Mouse (Mus musculus) midbrain, embryonic 14.5 days (tissue): Measurements from ENCODE around the gene Cyp27b1. TPM values are rescaled to one million over a fixed set of nuclear protein-coding genes. Genes with fewer than 3 reads are reported as not detected.

Experiments
- ATAC-seq: fragments of 200-750 bp; cut with Nextera tagmentation; 2 replicates; pipeline ENCODE4 v1.8.0; 2017; ENCODE audit warnings: moderate number of reproducible peaks, moderate library complexity; ENCODE audit not compliant: low FRiP score, low TSS enrichment
- DNase-seq: peaks from one replicate; pipeline ENCODE4 v3.0.0-alpha.2; 2015
- H3K27ac ChIP-seq: fragments of 300-500 bp; sonication (generic); replicated peaks from 2 replicates; pipeline ENCODE4 v1.5.1; 2014; ENCODE audit warnings: mild to moderate bottlenecking, low read depth, low read length, moderate library complexity
- H3K27me3 ChIP-seq: fragments of 300-500 bp; sonication (generic); 2 replicates; pipeline ENCODE4 v1.6.1; 2014; ENCODE audit warnings: low read length, control low read depth, mixed read lengths; ENCODE audit not compliant: control insufficient read depth, insufficient read depth
- H3K36me3 ChIP-seq: fragments of 300-500 bp; sonication (generic); 2 replicates; pipeline ENCODE4 v1.6.1; 2014; ENCODE audit warnings: low read length, control low read depth; ENCODE audit not compliant: control insufficient read depth, insufficient read depth
- H3K4me1 ChIP-seq: fragments of 300-500 bp; sonication (generic); 2 replicates; pipeline ENCODE4 v1.6.1; 2014; ENCODE audit warnings: mild to moderate bottlenecking, antibody characterized with exemption, low read length, control low read depth; ENCODE audit not compliant: control insufficient read depth, insufficient read depth
- H3K4me2 ChIP-seq: fragments of 300-500 bp; sonication (generic); 2 replicates; pipeline ENCODE4 v1.6.1; 2014; ENCODE audit warnings: mild to moderate bottlenecking, low read length, moderate library complexity
- H3K4me3 ChIP-seq: fragments of 300-500 bp; sonication (generic); replicated peaks from 2 replicates; pipeline ENCODE4 v1.5.1; 2014; ENCODE audit warnings: low read depth, low read length
- H3K9ac ChIP-seq: fragments of 300-500 bp; sonication (generic); replicated peaks from 2 replicates; pipeline ENCODE4 v1.6.1; 2014; ENCODE audit warnings: mild to moderate bottlenecking, low read length, moderate library complexity
- H3K9me3 ChIP-seq: fragments of 300-500 bp; sonication (generic); 2 replicates; pipeline ENCODE4 v1.6.1; 2016; ENCODE audit warnings: low read length, control low read depth, mixed read lengths; ENCODE audit not compliant: control insufficient read depth
- WGBS: fragments of 180-500 bp; shearing (Covaris S2); extraction: QIAGEN DNeasy Blood & Tissue Kit; methylation state at CpG from one replicate; pipeline ENCODE4 v1.1.7; 2014; 5-methylcytosine and 5-hydroxymethylcytosine counted together
- polyA plus RNA-seq: library from polyadenylated mRNA; unstranded; fragments of >200 nt; fragmentation: Nextera tagmentation; extraction: Ambion mirVana; gene quantifications from 2 replicates; pipeline ENCODE4 v1.2.1, GENCODE M21; 2014

The Cyp27b1 gene
- polyA plus RNA-seq, 1 experiment from 2014 or later = not detected

- Histone ChIP-seq H3K27me3 (peaks cover 1% of the 10 kb centered on the region), H3K9ac (peak overlapping the region; percentile 24; the same call in 1 of the 2 replicates), H3K36me3 (no peaks in the 10 kb centered on the region), H3K4me2 (peak overlapping the region; percentile 77), H3K4me1 (peaks cover 3% of the 10 kb centered on the region; the same call in 1 of the 2 replicates), H3K27ac (no peak overlapping the region), H3K9me3 (no peaks in the 10 kb centered on the region), H3K4me3 (peak overlapping the region; percentile 65)
- ATAC-seq (no peak), DNase-seq (no peak)
- 18% methylated on average over 5 of the region's 5 CpGs for WGBS
These were observed 5.5 kb upstream of the Cyp27b1 start for GRCm38 (mm10) chr10:127042468-127043115.

DNA sequence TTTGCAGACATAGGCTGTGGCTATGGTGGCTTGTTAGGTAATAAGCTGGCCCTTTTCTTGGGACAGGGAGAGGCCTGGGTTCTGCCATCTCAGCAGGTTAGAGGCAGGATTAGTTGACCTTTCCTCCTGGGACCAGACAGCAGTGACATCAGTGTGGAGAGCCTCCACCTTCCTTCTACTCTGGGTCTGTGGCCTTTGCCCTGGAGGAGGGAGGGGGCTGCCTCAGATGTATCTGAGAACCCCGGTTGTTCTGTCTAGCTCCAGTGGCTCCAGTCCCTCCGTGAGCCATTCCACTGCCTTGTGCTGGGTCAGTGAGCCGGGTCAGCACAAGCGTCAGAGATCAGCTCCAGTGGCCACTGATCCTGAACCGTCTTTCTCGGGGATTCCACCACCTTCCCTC lies 4.9 kb upstream of the Cyp27b1 start:
- Histone ChIP-seq H3K9ac (no peak overlapping the region), H3K27me3 (peaks cover 7% of the 10 kb centered on the region), H3K9me3 (no peaks in the 10 kb centered on the region), H3K4me1 (peaks cover 3% of the 10 kb centered on the region; the same call in 1 of the 2 replicates), H3K4me2 (no peak overlapping the region), H3K36me3 (no peaks in the 10 kb centered on the region), H3K4me3 (no peak overlapping the region), H3K27ac (no peak overlapping the region)
- ATAC-seq (no peak), DNase-seq (no peak)
- 41% methylated on average over 6 of the region's 6 CpGs for WGBS

GRCm38 (mm10) chr10:127048608-127049394 lies 751 bp downstream of the Cyp27b1 start:
- DNase-seq (no peak), ATAC-seq (no peak)
- Histone ChIP-seq H3K9ac (no peak overlapping the region), H3K9me3 (no peaks in the 10 kb centered on the region), H3K4me3 (no peak overlapping the region), H3K4me2 (no peak overlapping the region), H3K27ac (no peak overlapping the region), H3K36me3 (peaks cover 10% of the 10 kb centered on the region), H3K27me3 (peaks cover 41% of the 10 kb centered on the region), H3K4me1 (no peaks in the 10 kb centered on the region)
- WGBS = 4% methylated on average over 35 of the region's 35 CpGs

- no peak overlapping the region for H3K9ac ChIP-seq
- ATAC-seq (no peak), DNase-seq (no peak)
- no peaks in the 10 kb centered on the region for H3K9me3 ChIP-seq
- no peak overlapping the region for H3K4me2 ChIP-seq
- H3K4me3 ChIP-seq = no peak overlapping the region
- WGBS = 3% methylated on average over 29 of the region's 29 CpGs
- H3K27ac ChIP-seq = no peak overlapping the region
- H3K4me1 ChIP-seq = no peaks in the 10 kb centered on the region
- H3K36me3 ChIP-seq = peaks cover 18% of the 10 kb centered on the region
- peaks cover 41% of the 10 kb centered on the region for H3K27me3 ChIP-seq
These were observed 1.5 kb downstream of the Cyp27b1 start for GRCm38 (mm10) chr10:127049395-127050118.

GRCm38 (mm10) chr10:127050119-127050474 lies 2.0 kb downstream of the Cyp27b1 start:
- ATAC-seq = peak; percentile 28; the same call in 1 of the 2 replicates
- WGBS = 22% methylated on average over 10 of the region's 10 CpGs

DNA sequence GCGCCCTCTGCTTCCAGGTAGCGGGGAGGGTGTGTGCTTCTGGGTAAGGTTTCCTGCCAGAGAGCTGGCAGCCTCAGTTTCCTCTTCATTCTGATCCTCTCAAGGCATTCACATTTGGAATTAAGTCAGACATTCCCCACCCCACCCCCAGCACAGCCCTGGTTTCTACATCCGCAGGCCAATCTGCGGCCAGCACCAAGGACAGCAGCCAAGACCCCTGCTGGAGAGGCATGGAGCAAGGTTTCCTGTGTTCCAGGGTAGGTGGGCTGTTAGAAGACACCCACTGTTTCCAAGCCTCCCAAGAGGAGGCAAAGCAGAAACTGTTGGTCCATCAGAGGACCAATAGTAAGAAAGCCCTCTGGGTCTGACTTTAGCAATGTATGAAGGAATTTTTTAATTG lies 6.6 kb downstream of the Cyp27b1 start:
- ATAC-seq (no peak), DNase-seq (no peak)
- WGBS = 75% methylated on average over 4 of the region's 4 CpGs
- Histone ChIP-seq H3K9ac (no peak overlapping the region), H3K36me3 (peaks cover 52% of the 10 kb centered on the region), H3K9me3 (no peaks in the 10 kb centered on the region), H3K4me2 (no peak overlapping the region), H3K27me3 (peaks cover 19% of the 10 kb centered on the region), H3K4me3 (no peak overlapping the region), H3K27ac (no peak overlapping the region), H3K4me1 (peaks cover 13% of the 10 kb centered on the region; the same call in 1 of the 2 replicates)

More at GRCm38 (mm10) chr10:127050119-127050474, 2.0 kb downstream of the Cyp27b1 start:
- H3K9ac ChIP-seq = no peak overlapping the region
- no peak overlapping the region for H3K4me3 ChIP-seq
- H3K4me1 ChIP-seq = no peaks in the 10 kb centered on the region
- H3K27ac ChIP-seq = no peak overlapping the region
- no peaks in the 10 kb centered on the region for H3K9me3 ChIP-seq
- DNase-seq = no peak
- H3K27me3 ChIP-seq = peaks cover 41% of the 10 kb centered on the region
- peaks cover 23% of the 10 kb centered on the region for H3K36me3 ChIP-seq
- no peak overlapping the region for H3K4me2 ChIP-seq

DNA sequence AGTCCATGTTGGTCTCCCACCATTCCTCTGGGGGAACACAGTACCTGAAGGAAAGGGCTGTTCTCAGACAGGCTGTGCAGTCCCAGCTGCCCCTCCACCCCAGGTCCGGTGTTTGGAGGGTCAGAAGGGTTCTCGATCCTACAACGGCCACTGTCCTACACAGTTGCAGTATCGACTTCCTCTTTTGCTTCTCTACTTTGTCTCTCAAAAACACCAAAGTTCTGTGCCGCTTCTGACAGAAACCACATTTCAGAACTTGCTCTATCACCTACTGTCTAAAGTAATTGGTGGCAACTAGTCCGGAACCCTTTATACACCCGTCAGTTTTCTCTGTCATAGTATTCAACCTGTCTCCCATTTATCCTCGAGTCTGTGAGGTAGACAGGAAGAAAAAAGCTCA lies 7.4 kb downstream of the Cyp27b1 start:
- Histone ChIP-seq H3K27me3 (peaks cover 11% of the 10 kb centered on the region), H3K4me3 (no peak overlapping the region), H3K36me3 (peaks cover 52% of the 10 kb centered on the region), H3K4me1 (peaks cover 13% of the 10 kb centered on the region; the same call in 1 of the 2 replicates), H3K4me2 (no peak overlapping the region), H3K9ac (no peak overlapping the region), H3K27ac (no peak overlapping the region), H3K9me3 (no peaks in the 10 kb centered on the region)
- ATAC-seq (no peak), DNase-seq (no peak)
- 95% methylated on average over 8 of the region's 8 CpGs for WGBS

DNA sequence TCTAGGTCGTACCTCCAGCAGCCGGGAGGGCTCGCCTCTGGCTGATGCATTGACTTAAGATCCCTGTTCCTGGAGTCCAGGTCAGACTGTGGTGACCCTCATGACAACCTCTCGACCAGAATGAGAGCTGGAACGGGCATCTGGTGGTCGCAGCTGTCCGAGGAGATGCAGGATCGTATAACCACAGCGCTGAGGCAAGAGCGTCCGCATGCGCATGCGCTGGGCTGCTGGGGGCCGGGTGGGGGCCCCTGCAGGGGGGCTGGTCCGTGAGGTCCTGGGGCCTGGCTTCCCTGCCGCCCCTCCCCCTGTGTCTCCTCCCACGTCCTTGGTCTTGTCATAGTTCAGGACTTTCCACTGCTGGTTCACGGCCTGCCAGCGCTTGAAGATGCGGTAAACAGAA lies 8.4 kb downstream of the Cyp27b1 start:
- Histone ChIP-seq H3K4me1 (peaks cover 17% of the 10 kb centered on the region; the same call in 1 of the 2 replicates), H3K4me3 (no peak overlapping the region), H3K27me3 (0 out of 2 replicates have a peak, but pooled peaks cover under 1% of the 10 kb centered on the region), H3K36me3 (peaks cover 52% of the 10 kb centered on the region), H3K9ac (no peak overlapping the region), H3K27ac (no peak overlapping the region), H3K9me3 (no peaks in the 10 kb centered on the region), H3K4me2 (no peak overlapping the region)
- ATAC-seq (no peak), DNase-seq (no peak)
- WGBS = 93% methylated on average over 20 of the region's 20 CpGs
